ENCODE assay signal across 8 mouse cellular contexts in genomic region chr1:87186261-87187036, GRCm38 (mm10). TPM values are rescaled to one million over a fixed set of nuclear protein-coding genes. Genes with fewer than 3 reads are reported as not detected.
A peak's percentile ranks its signal among the peaks of the same experiment; 100 is the strongest.
DNase-seq lines count a peak whose midpoint lies in the region; ATAC-seq lines count a peak whose summit lies in the region.

No protein-coding gene starts in this region.

- no peak for ATAC-seq in CD4-positive, CD25-positive, alpha-beta regulatory T cell, adult 4 months
- ATAC-seq in lung, embryonic 15.5 days (ENCODE audit: borderline replicate concordance, extremely low read depth, low FRiP score, low TSS enrichment), result no peak
- ATAC-seq in intestine, embryonic 14.5 days (replicated peaks; ENCODE audit: low FRiP score, low TSS enrichment, low read depth), result peak; percentile 44

- no peak overlapping the region for H3K27ac ChIP-seq in lung, embryonic 15.5 days
- H3K27ac ChIP-seq in intestine, embryonic 14.5 days (ENCODE audit: low read depth), result no peak overlapping the region

- no peaks in the 10 kb centered on the region for H3K36me3 ChIP-seq in lung, embryonic 15.5 days
- H3K36me3 ChIP-seq in intestine, embryonic 14.5 days (ENCODE audit: control insufficient read depth, insufficient read depth, low read length), result no peaks in the 10 kb centered on the region

- peak; percentile 25 for DNase-seq in CD4-positive, CD25-positive, alpha-beta regulatory T cell, adult 2 months (ENCODE audit: low read depth, low spot score)
- DNase-seq in lung, postnatal 36 days, result no peak
- DNase-seq in intestine, embryonic 14.5 days (ENCODE audit: low spot score), result peak; percentile 75
- DNase-seq in neural tube, embryonic 10.5 days (ENCODE audit: extremely low spot score, low spot score), result peak; percentile 73
- DNase-seq in layer of hippocampus, adult 8-10 months (ENCODE audit: low spot score in 2 of 2), result no peak
- DNase-seq in thymus, postnatal 10 days (ENCODE audit: low spot score in 2 of 2), result no peak

- peak overlapping the region; percentile 54 for H3K4me3 ChIP-seq in lung, embryonic 15.5 days
- peak overlapping the region; percentile 37 for H3K4me3 ChIP-seq in intestine, embryonic 14.5 days (ENCODE audit: low read depth, low read length)

- H3K4me1 ChIP-seq in lung, embryonic 15.5 days, result peaks cover 14% of the 10 kb centered on the region
- H3K4me1 ChIP-seq in intestine, embryonic 14.5 days (replicated peaks; ENCODE audit: control insufficient read depth, insufficient read depth, low read length), result 0 out of 2 replicates have a peak, but pooled peaks cover 4% of the 10 kb centered on the region

- H3K27me3 ChIP-seq in lung, embryonic 15.5 days, result peaks cover 75% of the 10 kb centered on the region
- H3K27me3 ChIP-seq in intestine, embryonic 14.5 days (replicated peaks; ENCODE audit: control insufficient read depth, insufficient read depth, low read length), result peaks cover 58% of the 10 kb centered on the region

- H3K4me2 ChIP-seq in lung, embryonic 15.5 days, result peak overlapping the region; percentile 96
- peak overlapping the region; percentile 78 for H3K4me2 ChIP-seq in intestine, embryonic 14.5 days (ENCODE audit: low read length)

- WGBS in lung, embryonic 15.5 days, result 2% methylated on average over 53 of the region's 54 CpGs
- WGBS in intestine, embryonic 14.5 days, result 3% methylated on average over 54 of the region's 54 CpGs

- peak overlapping the region; percentile 50 for H3K9ac ChIP-seq in lung, embryonic 15.5 days
- H3K9ac ChIP-seq in intestine, embryonic 14.5 days (ENCODE audit: low read length), result peak overlapping the region; percentile 42

- no peaks in the 10 kb centered on the region for H3K9me3 ChIP-seq in lung, embryonic 15.5 days
- H3K9me3 ChIP-seq in intestine, embryonic 14.5 days (ENCODE audit: control insufficient read depth, low read length), result no peaks in the 10 kb centered on the region

RNA-seq across cellular contexts. Expression of gene Prss56, which starts 3.3 kb away (rescaled TPM):
- not detected for polyA plus RNA-seq in CD4-positive, CD25-positive, alpha-beta regulatory T cell, adult 4 months (2017; shearing (Covaris generic))
- polyA plus RNA-seq in lung, embryonic 15.5 days (2015; fragmentation: Nextera tagmentation; extraction: Ambion mirVana), result 0.21 TPM in 1 of 2 replicates, not detected in the other
- polyA plus RNA-seq in intestine, embryonic 14.5 days (2014; fragmentation: Nextera tagmentation; extraction: Ambion mirVana), result not detected in 2 replicates
- under 1 TPM in 1 of 4 experiments, not detected in 3; 0.14 TPM for total RNA-seq in layer of hippocampus, adult 8-10 months (2022)

RNA-seq across cellular contexts. Expression of gene Chrnd, which starts 4.0 kb away (rescaled TPM):
- polyA plus RNA-seq in CD4-positive, CD25-positive, alpha-beta regulatory T cell, adult 4 months (2017; shearing (Covaris generic)), result not detected
- polyA plus RNA-seq in lung, embryonic 15.5 days (2015; fragmentation: Nextera tagmentation; extraction: Ambion mirVana), result 0.06 and 0.24 TPM in 2 replicates
- not detected in 2 replicates for polyA plus RNA-seq in intestine, embryonic 14.5 days (2014; fragmentation: Nextera tagmentation; extraction: Ambion mirVana)
- total RNA-seq in layer of hippocampus, adult 8-10 months (2022), result not detected

RNA-seq across cellular contexts. Expression of gene Chrng, which starts 18.0 kb away (rescaled TPM):
- under 1 TPM in 1 of 2 experiments, not detected in 1; 0.30 TPM for polyA plus RNA-seq in CD4-positive, CD25-positive, alpha-beta regulatory T cell, adult 4 months (2017; shearing (Covaris generic))
- polyA plus RNA-seq in lung, embryonic 15.5 days (2015; fragmentation: Nextera tagmentation; extraction: Ambion mirVana), result 0.12 and 0.25 TPM in 2 replicates
- not detected in 2 replicates for polyA plus RNA-seq in intestine, embryonic 14.5 days (2014; fragmentation: Nextera tagmentation; extraction: Ambion mirVana)
- total RNA-seq in layer of hippocampus, adult 8-10 months (2022), result not detected

RNA-seq across cellular contexts. Expression of gene Eif4e2, which starts 27.3 kb away (rescaled TPM):
- 100 to 1,000 TPM; 101 to 133 TPM for polyA plus RNA-seq in CD4-positive, CD25-positive, alpha-beta regulatory T cell, adult 4 months (2017; shearing (Covaris generic))
- polyA plus RNA-seq in lung, embryonic 15.5 days (2015; fragmentation: Nextera tagmentation; extraction: Ambion mirVana), result 161 and 163 TPM in 2 replicates
- 131 and 141 TPM in 2 replicates for polyA plus RNA-seq in intestine, embryonic 14.5 days (2014; fragmentation: Nextera tagmentation; extraction: Ambion mirVana)
- 10 to 100 TPM; 54.7 to 68.0 (median 59.8) TPM for total RNA-seq in layer of hippocampus, adult 8-10 months (2022)

RNA-seq across cellular contexts. Expression of gene Ecel1, which starts 30.1 kb away (rescaled TPM):
- polyA plus RNA-seq in CD4-positive, CD25-positive, alpha-beta regulatory T cell, adult 4 months (2017; shearing (Covaris generic)), result under 1 TPM; 0.51 to 0.54 TPM
- polyA plus RNA-seq in lung, embryonic 15.5 days (2015; fragmentation: Nextera tagmentation; extraction: Ambion mirVana), result 0.36 and 1.2 TPM in 2 replicates
- polyA plus RNA-seq in intestine, embryonic 14.5 days (2014; fragmentation: Nextera tagmentation; extraction: Ambion mirVana), result 1.3 and 1.5 TPM in 2 replicates
- total RNA-seq in layer of hippocampus, adult 8-10 months (2022), result 1 to 10 TPM; 2.3 to 5.3 (median 3.7) TPM

Comparison
In these comparisons a context has a peak if more than half of its experiments do, and no peak if none do; other contexts are left out.
1. DNase-seq: peak in CD4-positive, CD25-positive, alpha-beta regulatory T cell, adult 2 months (single experiment), intestine, embryonic 14.5 days (single experiment) and neural tube, embryonic 10.5 days (single experiment); none in lung, postnatal 36 days (single experiment), layer of hippocampus, adult 8-10 months (0 of 2) and thymus, postnatal 10 days (0 of 2).